Mouse (Mus musculus) MEL (cell line): ENCODE measurements around the gene Tnfaip1.

Experiments
- CTCF ChIP-seq, 3 experiments: IDR thresholded peaks in 2 of 3; conservative IDR thresholded peaks in 1 of 3; 2 replicates each; pipeline ENCODE4 v1.5.1; 2011 to 2012; ENCODE audit warnings: low read length in 3 of 3, low read depth in 2 of 3, mild to moderate bottlenecking in 2 of 3, improper control_type of control experiment in 1 of 3, inconsistent platforms in 1 of 3, mixed read lengths in 1 of 3, moderate library complexity in 1 of 3; ENCODE audit not compliant: control insufficient read depth in 1 of 3, insufficient read depth in 1 of 3, poor library complexity in 1 of 3, severe bottlenecking in 1 of 3
- ELF1 ChIP-seq: IDR thresholded peaks from 2 replicates; pipeline ENCODE4 v1.6.1; 2014; ENCODE audit warnings: low read depth, mild to moderate bottlenecking, inconsistent platforms, low read length, improper control_type of control experiment, moderate library complexity
- GABPA ChIP-seq: IDR thresholded peaks from 2 replicates; pipeline ENCODE4 v1.6.1; 2012; ENCODE audit warnings: low read depth, mild to moderate bottlenecking, inconsistent platforms, low read length, improper control_type of control experiment, moderate library complexity
- GATA1 ChIP-seq: IDR thresholded peaks from 2 replicates; pipeline ENCODE4 v1.6.1; 2011; ENCODE audit warnings: low read depth, low read length, improper control_type of control experiment
- POLR2A ChIP-seq, 2 experiments: IDR thresholded peaks; 2 replicates each; pipeline ENCODE4 v1.6.1; 2011 to 2012; ENCODE audit warnings: low read length in 2 of 2, mild to moderate bottlenecking in 2 of 2, control low read depth in 1 of 2, improper control_type of control experiment in 1 of 2, low read depth in 1 of 2, moderate library complexity in 1 of 2; ENCODE audit not compliant: control insufficient read depth in 1 of 2, insufficient read depth in 1 of 2, poor library complexity in 1 of 2

- TF ChIP-seq CTCF (IDR thresholded peaks at IDR 0.05 in 2 of 3, conservative IDR thresholded peaks at IDR 0.05 in 1 of 3; ENCODE audit: control insufficient read depth in 1 of 3, insufficient read depth in 1 of 3, low read depth in 2 of 3, low read length in 3 of 3, poor library complexity in 1 of 3, severe bottlenecking in 1 of 3) (no peak), POLR2A (IDR thresholded peaks at IDR 0.05; ENCODE audit: control insufficient read depth in 1 of 2, insufficient read depth in 1 of 2, low read depth in 1 of 2, low read length in 2 of 2, poor library complexity in 1 of 2) (no peak), GABPA (no peak), ELF1 (no peak), GATA1 (no peak)
Observed at GRCm38 (mm10) chr11:78567614-78568013, 31.5 kb upstream of the Tnfaip1 start.
